Mouse (Mus musculus) kidney, postnatal 10 days (tissue): ENCODE measurements around the gene Olfr374.
A peak's percentile ranks its signal among the peaks of the same experiment; 100 is the strongest.

Experiments
- DNase-seq: peaks from one replicate; pipeline ENCODE4 v3.0.0; 2021; ENCODE audit warnings: mixed read lengths

Olfr374 gene

DNA sequence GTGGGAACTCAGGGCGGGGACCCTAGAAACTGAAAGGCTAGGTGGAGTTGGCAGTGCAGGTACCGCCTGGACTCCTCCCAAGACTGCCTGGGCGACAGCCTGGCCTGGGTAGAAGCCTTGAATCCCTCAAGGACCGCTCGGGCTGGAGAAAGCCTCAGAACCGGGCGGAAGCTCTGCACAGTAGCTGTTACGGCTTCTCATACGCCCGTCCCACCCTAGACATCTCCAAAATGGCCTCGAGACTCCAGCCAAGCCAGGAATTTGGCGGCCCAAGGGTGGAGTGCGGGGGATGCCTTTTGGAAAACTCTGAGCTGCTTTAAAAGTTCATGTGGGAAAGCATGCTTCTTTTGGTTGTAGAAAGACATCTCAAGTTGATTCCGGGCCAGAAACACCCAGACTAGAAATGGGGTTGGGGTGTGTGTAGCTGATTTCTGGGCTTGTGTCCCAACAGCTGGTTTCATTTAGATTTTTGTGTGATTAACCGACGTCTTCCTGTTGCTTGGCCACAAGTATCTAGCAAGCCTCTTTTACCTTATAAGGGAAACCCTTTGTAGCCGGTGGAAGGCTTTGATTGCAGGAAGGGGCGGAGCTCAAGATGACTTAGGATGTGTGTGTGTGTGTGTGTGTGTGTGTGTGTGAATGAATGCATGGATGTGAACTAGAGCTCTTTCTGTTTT lies 29.6 kb downstream of the Olfr374 start:
- DNase-seq = peak; percentile 83

DNA sequence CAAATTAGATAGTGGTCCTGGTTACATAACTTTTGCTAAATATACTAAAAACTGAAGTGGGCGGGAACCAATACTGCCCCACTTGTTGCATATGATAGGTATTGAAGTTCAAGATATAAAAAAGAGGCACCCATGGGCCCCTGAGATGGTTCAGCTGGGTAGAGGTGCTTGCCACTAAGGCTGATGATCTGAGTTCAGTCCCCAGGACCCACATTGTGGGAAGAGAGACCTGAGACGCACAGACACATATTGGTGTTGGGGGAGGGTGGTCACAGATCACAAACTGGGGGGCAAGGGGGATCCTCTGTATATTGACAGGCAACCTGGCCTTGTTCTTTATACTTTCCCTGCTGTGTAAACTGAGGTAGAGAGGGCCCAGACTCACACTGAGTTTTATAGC lies 30.6 kb downstream of the Olfr374 start:
- DNase-seq = no peak

DNA sequence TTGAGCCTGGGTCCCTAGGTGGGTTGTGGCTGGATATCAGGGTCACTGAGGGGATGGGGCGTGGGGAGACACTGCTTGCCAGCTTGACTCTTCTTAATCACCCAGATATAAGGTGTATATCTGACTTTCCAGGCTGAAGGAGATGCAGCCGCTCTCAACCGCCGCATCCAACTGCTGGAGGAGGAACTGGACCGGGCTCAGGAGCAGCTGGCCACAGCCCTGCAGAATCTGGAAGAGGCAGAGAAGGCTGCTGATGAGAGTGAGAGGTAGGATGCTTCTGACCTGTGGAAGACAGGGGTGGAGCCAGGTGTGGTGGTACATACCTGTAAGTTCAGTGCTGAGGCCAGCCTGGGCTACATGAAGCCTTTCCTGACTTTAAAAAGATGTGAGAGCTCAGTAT lies 31.6 kb downstream of the Olfr374 start:
- no peak for DNase-seq

DNA sequence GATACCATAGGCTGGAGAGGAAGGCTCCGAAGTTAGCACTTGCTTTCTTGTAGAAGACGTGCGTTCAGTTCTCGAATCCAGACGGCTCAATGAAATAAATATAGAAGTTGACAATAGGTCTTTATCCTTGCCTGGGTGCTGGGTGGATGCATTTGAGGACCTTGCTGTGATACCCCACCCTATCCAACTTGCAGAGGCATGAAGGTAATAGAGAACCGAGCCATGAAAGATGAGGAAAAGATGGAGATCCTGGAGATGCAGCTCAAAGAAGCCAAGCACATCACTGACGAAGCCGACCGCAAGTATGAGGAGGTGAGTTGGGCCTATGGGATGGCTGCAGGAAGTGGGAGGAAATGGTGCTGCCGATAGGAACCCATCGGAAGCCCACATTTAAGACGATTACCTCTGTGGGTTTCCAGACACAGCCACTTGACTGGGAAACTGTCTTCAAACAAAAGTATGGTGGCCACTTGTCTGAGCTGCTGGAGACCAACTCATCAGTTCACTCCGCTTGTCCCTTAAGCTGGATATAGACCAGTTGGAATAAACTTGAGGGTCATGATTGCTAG lies 36.5 kb downstream of the Olfr374 start:
- no peak for DNase-seq

DNA sequence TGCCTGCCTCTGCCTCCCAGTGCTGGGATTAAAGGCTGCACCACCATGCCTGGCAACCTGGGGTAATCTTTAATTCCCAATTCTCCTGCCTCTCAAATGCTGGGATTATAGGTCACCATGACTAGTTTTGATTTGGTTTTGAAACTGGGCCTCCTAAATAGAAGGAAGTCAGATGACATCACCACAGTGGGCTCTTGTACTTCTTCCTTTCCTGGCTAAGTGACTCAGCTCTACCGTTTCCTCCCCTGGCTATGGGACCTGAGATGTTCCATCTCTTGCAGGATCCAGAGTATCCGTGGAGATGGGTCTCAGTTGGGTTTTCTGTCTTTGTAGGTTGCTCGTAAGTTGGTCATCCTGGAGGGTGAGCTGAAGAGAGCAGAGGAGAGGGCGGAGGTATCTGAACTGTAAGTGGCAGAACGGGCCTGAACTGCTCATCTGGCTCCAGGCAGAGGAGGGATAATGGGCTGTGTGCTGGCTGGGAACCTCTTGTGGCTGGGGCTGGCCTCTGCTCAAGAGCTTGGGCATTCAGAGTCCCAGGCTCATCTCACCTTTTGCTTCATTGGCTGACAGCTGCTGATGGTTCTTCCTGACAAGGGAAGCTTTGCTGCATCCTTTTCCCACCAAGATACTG lies 37.6 kb downstream of the Olfr374 start:
- DNase-seq = no peak

DNA sequence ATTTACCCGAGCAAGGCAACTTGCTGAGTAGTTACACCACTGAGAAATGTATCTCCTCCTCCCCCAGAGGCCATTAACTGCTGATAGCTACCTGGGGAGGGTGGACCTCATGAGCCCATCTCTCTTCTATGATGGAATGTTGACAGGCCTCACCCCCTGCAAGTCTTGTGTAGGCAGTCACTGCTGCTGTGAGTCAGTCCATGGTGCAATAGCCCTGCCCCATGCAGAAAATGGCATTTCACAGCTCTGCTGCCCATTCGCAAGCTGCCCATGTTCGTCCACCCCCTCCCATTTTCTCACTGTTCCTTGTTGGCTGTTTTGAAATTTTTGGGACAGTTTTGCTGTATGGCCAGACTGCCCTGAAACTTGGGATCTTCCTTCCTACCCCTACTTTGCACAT lies 38.7 kb downstream of the Olfr374 start:
- DNase-seq = no peak

DNA sequence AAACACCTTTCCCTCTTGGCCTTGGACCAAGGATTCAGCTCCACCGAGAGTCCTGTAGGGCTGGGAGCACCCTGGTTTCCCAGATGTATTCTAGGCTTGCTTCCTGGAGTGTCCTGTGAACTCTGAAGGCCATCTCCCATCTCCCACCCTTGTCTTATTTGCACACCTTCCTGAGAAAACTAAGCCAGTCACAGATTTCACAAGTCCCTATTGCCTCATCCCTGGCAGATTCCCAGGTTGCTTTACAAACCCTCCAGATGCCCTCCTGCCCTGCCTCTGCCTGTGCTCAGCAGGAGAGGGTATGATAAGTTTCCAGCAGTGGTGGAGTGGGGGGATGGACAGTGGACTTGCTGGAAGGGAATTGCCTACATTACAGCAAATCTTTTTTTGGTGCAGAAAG lies 39.2 kb downstream of the Olfr374 start:
- no peak for DNase-seq

DNA sequence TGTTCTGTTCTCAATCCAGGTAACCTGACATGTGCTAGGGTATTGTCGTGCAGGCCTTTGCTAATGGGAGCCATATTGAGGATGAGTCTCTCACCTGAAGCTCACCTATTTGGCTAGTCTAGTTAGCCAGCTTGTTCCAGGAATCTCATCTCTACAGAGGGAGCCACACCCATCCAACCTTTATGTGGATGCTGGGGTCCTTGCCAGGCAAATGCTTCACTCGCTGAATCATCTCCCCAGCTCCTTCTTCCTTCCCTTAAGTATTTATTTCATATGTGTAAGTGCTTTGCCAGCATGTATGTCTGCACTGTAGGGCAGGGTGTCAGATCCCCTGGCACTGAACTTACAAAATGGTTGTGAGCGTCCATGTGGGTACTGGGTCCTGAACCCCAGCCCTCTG lies 39.7 kb downstream of the Olfr374 start:
- DNase-seq = no peak

DNA sequence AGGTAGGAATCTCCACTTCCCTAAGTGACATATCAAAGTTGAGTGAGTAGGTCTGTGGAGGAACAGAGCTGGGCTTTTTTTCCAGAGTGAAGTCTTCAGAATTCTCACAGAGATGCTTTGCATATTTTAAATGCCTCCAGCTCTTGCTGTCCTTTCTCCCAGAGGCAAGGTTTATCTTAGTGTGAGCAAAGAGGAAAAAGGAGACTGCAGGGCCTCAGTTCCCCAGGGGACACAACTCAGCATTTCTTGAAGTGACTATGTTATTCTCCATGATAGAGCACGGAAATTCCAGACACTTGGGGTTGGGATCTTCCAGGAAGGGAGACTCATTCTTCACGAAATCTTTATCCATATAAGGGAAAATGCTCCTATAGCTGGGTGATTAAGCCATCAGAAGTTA lies 40.4 kb downstream of the Olfr374 start:
- DNase-seq = no peak

DNA sequence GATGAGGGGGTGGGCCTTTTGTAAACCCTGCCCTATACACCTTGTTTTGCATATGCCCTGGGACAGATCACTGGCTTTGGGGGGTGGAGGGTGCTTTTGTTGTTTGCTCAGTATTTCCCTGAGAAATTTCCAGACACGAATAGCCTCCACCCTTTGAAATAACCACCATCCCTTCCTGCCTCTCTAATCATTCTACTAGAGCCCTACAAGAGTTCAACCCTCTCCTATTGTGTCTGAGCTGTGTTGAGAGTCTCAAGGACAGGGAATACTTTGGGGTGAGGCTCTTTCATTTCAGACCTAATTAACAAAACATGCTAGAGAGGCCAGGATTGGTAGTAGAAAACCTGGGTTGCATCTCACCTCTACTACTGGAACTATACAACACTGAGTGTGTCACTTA lies 42.2 kb downstream of the Olfr374 start:
- DNase-seq = no peak

DNA sequence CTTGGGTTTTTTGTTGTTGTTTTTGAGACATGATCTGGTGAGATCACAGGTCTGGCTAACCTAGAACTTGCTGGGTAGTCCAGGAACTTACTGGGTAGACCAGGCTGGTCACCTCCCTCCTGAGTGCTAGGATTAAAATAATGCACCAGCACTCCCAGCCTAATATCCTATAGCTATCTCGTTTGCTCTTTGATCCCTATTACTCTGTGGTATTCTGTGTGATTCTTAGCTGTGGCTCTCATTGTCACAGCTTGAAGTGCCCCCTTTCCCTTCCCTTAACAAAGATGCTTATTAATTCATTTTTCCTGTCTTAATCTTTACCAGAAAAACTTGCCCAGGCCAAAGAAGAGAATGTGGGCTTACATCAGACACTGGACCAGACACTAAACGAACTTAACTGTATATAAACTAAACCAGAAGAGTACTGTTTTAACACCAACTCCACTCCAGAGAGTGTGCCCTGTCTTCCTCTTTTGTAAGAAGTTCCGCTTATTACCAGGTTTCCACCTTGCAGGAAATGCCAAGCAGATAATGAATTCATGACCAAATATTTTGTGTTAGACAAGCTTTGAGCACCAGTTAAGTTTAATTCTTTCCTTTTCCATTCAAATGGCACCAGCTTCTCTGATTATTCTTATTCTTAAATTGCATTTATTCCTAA lies 44.7 kb downstream of the Olfr374 start:
- DNase-seq = no peak

DNA sequence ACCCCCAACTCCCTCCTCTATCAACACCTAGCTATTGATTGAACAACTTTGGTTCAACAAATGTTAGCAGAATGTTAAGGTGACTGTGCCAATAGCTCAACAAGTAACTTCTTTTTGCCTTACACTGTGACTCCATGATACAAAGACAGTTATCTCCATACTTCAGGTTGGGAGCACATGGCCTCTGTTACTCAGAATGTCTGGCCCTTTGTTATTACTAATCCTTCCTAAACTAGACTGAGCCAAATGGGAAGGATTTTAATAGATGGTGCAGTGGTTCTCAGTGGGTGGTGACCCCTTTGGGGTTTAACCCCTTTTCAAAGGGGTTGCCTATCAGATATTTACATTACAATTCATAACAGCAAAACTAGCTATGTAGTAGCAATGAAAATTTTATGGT lies 46.5 kb downstream of the Olfr374 start:
- DNase-seq = no peak

DNA sequence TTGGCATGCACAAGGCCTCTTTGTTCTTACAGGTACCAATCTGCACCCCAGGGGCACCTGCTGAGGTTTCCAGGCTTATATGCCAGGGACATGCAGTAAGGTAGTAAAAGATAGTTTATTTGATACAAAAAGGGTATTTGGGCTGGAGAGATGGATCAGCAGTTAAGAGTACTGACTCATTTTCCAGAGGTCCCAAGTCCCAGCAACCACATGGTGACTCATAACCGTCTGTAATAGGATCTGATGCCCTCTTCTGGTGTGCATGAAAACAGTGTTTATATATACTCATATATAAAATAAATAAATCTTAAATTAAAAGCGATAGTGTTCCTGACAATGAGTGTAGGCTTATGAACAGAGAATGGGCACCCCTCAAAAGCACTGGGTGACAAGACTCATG lies 51.3 kb downstream of the Olfr374 start:
- no peak for DNase-seq

DNA sequence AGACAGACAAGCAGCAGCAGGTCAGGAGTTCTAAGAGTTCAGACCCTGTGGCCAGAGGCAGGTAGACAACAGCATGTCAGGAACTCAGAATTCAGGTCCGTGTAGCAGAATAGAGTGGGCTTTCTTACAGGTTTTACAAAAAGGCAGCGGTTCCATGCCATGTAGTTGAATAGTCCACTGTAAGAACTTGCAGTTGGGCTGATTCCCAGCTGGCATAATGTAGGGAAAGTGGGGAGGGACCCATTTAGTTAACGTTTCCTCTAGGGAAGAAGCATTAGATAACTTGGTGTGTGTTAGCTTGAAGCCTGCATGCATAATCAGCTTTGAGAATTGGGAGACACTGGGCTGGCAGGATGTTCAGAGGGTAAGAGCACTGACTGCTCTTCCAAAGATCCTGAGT lies 51.9 kb downstream of the Olfr374 start:
- DNase-seq = no peak

DNA sequence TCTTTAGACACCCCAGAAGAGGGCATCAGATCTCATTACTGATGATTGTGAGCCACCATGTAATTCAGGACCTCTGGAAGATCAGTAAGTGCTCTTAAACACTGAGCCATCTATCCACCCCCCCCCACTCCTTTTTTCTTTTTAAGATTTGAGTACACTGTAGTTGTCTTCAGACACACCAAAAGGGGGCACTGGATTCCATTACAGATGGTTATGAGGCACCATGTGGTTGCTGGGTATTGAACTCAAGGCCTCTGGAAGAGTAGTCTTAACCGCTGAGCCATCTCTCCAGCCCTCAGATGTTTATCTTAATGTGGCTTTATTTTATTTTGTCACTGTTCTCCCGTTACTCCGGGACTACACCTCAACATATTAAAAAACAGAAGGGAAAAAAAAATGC lies 53.2 kb downstream of the Olfr374 start:
- DNase-seq = no peak

DNA sequence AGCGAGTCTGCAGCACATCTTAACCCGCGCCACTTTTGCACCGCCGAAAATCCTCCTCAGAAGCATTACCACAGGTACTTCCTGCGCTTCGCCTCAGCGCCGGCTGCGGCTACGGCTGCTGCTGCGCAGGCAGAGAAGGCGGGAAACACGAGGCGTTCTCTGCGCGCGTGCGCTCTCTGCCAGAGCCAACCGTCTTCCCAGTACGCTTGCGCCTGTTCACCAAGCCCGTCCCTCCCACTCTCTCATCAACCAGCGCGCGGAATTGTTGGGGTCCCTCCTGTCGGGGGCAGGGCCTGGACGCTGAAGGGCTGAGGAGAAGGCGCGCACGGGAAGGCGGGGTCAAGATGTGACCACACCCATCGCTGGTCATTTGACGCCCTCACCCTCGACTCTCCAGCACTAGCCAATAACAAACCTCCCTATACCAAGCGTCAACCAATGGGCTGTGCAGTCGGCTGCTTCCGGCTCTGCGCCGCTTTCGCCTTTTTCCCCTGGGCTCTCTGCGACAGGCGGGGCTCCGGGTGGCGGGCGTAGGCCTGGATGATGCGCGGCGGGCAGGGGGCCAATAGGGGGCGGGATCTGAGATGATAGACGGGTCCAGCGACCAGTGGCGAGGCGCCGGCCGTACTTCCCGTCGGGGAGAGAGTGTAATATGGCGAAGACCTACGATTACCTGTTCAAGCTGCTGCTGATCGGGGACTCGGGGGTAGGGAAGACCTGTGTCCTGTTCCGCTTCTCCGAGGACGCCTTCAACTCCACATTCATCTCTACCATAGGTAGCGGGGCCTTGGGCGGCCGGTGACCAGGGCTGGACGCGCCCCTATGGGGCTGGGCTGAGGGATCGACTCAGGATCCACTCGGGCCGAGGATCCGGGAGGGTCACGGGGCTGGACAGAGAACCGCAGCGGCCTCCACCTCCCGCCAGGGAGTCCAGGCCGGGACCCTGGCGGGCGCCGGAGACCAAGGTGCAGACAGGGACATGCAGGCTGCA lies 54.2 kb downstream of the Olfr374 start, which contains the start of gene Rab8a:
Rab8a (plus strand) TSS at position 494 of the 991 bp plus-strand sequence.
- peak; percentile 100 for DNase-seq

DNA sequence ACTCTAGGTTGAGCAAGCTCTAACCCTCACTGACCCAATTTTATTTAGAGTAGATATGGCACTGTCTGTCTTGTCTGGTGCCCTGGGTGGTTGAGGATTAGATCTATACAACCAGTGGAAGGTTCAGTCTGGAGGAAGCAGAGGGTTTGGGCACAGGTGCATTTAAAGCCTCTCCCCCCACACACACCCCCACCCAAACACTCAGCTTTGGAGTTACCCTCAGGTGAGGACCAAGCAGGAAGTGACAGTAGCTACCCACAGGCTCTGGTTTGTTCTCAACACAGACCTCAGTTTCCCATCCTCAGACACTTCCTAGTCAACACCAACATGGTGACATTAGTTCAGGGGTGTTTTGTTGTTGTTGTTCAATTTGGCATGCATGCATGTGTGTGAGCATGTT lies 56.0 kb downstream of the Olfr374 start:
- no peak for DNase-seq
